Mouse (Mus musculus) spleen, adult 2 months (tissue): ENCODE measurements around the gene Fkbp9.

Experiments
- CTCF ChIP-seq: fragments of 200-500 bp; IDR thresholded peaks from 2 replicates; pipeline ENCODE4 v1.5.1; 2011; ENCODE audit warnings: mild to moderate bottlenecking, inconsistent platforms; ENCODE audit not compliant: insufficient read depth, insufficient read length, insufficient replicate concordance; ENCODE audit errors: extremely low read depth
- POLR2A ChIP-seq: fragments of 200-500 bp; IDR thresholded peaks from 2 replicates; pipeline ENCODE4 v1.6.1; 2011; ENCODE audit warnings: low read depth, low read length, inconsistent platforms

DNA sequence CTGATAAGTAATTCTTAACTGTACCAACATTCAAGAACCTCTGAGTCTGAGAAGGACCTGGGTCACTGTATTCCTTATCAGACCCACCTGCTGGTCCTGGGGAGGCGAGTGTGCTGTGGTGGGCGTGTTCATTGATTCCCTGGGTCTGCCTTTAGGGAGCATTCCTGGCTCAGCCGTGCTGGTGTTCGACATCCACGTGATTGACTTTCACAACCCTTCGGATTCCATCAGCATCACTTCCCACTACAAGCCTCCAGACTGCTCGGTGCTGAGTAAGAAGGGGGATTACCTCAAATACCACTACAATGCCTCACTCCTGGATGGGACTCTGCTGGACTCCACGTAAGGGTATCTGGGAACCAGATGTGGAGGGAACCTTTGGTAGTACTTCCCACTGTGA, 36.7 kb downstream of the Fkbp9 start:
- TF ChIP-seq CTCF (no peak), POLR2A (no peak)
